Mouse (Mus musculus): ENCODE measurements around the gene Bche.

Gene Bche

GRCm38 (mm10) chr3:73708410-73708714 lies at the start of gene Bche:
Gene Bche (minus strand): TSS chr3:73708415.
- POLR2A ChIA-PET = interaction anchor here in 2 of 4 experiments (0.7 to 1.0 kb wide), 2 partner anchors 8 to 290 kb away, joined by 3 to 5 read pairs; no protein-coding TSS in a partner anchor
- CTCF ChIA-PET = interaction anchor here in 1 of 4 experiments (0.7 kb wide), 1 partner anchor 131 kb away, joined by 4 read pairs; no protein-coding TSS in a partner anchor

DNA sequence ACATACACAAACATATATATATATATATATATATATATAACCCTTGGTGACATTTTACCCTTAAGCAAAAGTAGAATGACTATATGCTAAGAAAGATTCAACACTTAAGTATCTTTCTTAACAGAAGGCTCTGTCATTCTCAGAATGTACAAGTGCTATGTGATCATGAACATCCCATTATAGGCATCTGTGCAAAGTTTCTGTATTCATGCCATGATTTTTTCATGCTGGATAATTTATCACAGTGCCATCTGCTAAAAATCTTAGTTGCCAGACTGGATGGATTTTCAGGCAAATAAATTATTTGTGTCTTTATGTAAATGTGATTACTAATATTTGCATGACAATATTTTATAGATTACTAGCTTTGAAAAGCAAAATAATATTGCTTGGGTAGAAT lies 33.8 kb upstream of the Bche start:
- ChIA-PET POLR2A (no interaction called here), CTCF (interaction anchor here in 2 of 4 experiments (0.7 to 1.0 kb wide), 2 partner anchors 10 kb away, joined by 3 read pairs; no protein-coding TSS in a partner anchor)

DNA sequence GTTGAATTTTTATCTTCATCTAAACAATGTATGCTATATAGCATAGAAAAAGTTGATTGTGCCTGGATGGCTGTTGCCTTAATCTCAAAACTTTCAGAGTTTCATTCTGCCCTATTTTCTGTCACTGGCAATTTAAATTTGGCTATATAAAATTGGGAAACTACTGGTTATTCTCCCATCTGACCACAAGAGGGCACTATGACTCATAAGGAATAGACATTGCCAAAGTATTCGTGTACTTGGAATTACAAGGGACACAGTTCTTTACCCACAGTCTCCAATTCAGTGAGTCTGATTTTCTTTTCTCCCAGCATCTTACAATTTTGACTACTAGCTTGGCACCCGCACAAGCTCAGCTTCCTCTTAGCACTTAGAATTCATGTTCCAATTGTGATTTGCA lies 23.5 kb upstream of the Bche start:
- POLR2A ChIA-PET = no interaction called here

DNA sequence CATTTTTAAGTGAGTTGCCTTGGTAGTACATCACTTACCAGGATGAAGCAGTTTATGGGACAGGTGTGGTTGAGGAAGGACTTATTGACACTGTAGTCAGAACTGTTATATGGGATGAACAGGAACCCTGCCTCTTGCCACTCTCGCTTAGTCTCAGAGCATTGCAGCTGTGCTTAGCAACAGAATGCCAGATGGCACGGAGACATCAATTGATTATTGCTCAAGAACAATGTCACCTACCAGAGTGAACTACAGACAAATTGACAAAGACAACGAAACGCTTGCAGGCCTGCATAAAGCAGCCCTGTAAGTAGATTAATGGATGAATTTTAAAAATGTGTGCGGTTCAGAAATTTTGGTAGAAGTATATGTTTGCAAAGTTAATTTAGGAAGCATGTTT lies 21.3 kb upstream of the Bche start:
- ChIA-PET POLR2A (no interaction called here), CTCF (no interaction called here)

More for the DNA sequence above, 23.5 kb upstream of the Bche start:
- CTCF ChIA-PET = interaction anchor here in 2 of 4 experiments (0.8 to 1.0 kb wide), 2 partner anchors 10 kb away, joined by 3 read pairs; no protein-coding TSS in a partner anchor

- CTCF ChIA-PET = no interaction called here
- POLR2A ChIA-PET = no interaction called here
These were observed 17.5 kb upstream of the Bche start for GRCm38 (mm10) chr3:73725711-73726110.

GRCm38 (mm10) chr3:73724869-73725268 lies 16.7 kb upstream of the Bche start:
- POLR2A ChIA-PET = no interaction called here
- CTCF ChIA-PET = interaction anchor here in 1 of 4 experiments (0.6 kb wide), 1 partner anchor 11 kb away, joined by 3 read pairs; no protein-coding TSS in a partner anchor

DNA sequence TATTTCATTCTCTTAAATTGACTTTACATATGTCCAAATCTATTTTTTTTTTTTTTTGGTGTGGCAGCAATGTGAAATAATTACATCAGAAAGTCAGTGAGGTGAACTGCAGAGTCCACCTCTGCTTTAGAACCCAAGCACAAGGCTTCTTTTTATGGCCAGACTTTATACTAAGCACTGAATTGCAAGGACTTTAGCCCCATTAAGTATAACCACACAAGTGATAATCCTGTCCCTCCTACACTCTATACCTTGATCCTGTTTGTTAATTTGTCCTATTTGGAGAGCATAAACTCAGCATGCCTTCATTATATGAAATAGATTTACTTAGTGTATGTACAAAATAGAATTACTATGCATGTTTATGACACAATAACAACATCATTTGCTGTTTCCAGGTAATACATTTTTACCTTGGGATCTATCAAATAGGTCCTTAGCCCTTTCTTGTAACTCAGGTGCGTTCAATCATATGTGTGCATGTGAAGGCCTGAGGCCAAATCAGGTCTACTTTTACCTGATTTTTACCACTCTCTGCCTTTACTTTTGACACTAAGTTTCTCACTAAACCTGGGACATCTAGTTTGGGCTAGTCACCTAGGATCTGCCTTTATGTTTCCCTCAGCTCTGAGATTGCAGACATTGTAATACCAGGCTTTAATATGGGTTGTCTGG lies 9.5 kb upstream of the Bche start:
- CTCF ChIA-PET = no interaction called here
- POLR2A ChIA-PET = no interaction called here

GRCm38 (mm10) chr3:73709871-73710270 lies 1.7 kb upstream of the Bche start:
- ChIA-PET POLR2A (no interaction called here), CTCF (no interaction called here)

DNA sequence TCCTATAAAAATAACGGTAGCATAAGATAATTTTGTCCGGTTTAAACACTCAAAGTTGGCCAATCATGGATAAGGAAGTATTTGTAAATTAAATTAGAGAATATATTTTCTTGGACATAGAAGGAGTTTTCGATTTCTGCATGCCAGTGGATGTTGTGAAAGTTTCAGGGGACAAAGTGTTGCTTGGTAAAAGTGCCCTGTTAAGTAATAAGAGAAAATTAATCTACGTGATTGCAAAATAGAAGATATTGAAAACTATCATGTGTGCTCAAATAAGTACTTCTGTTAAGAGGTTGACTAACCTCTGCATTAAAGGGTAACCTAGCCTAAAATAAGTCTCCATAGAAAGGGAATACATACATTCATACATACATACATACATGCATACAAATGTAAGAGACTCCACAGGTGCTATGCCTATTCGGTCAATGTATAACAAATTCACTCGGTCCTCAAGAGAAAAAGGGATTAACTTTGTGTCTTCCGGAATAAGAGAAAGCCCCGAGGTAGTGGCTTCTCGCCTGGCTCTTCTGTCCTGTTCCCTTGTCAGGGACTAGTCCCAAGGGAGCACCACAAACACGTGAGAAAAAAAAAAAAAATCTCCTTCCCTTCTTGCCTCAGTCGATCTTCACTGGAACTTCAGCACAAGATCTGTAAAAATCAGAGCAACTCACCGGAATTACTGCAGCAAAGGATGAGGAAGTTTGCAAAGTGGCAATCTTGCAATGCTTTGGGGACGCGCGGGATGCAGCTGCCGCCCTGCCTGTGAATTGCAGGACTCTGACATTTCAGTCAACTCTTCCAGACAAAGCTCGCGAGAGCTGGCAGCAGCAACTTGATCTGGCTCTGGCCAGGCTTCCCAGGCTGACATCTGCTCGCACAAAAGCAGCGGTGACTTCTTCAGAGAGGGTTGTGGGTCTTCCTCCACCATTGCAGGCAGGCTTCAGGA lies 480 bp downstream of the Bche start:
- ChIA-PET POLR2A (interaction anchor here in 2 of 4 experiments (0.7 to 1.0 kb wide), 2 partner anchors 9 to 291 kb away, joined by 3 to 5 read pairs; no protein-coding TSS in a partner anchor), CTCF (interaction anchor here in 1 of 4 experiments (0.7 kb wide), 1 partner anchor 130 kb away, joined by 4 read pairs; no protein-coding TSS in a partner anchor)

DNA sequence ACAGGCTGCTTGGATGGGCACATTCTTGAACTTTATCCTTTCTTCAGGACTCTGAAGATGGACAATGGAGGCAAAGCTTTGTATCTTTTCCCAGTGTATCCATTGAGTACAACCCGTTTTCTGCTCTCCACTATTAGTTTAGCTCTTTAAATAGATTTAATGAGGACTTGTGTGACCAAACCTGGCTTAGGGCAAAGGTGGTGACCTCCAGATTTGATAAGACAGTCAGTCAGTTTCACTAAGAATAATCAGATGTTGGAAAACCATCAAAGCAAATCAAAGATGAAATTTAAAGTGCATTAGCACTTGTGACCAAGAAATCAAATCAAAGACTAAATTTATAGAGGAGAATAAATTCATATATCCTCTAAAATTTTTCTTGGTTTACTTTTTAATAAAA lies 1.7 kb downstream of the Bche start:
- ChIA-PET POLR2A (no interaction called here), CTCF (no interaction called here)

- CTCF ChIA-PET = no interaction called here
- POLR2A ChIA-PET = no interaction called here
These were observed 9.3 kb downstream of the Bche start for GRCm38 (mm10) chr3:73698889-73699288.

GRCm38 (mm10) chr3:73673333-73673732 lies 34.9 kb downstream of the Bche start:
- ChIA-PET POLR2A (no interaction called here), CTCF (no interaction called here)

DNA sequence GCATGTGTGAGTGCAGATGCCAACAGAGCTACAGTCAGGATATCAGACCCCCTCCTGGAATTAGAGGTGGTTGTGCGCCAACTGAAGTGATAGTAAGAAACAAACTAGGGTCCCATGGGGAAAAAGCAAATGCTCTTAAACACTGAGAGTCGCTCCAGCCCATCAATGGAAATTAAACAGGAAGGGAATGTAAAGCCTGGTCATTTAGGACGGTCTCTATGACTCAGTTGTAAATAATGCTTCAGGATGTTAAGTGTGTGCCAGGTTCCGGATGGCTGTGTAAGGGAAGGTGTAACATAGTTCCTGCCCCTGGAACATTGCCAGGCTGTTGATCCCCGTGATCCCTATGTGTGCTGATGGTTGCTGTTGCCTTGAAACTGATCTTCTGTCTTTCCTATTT lies 40.0 kb downstream of the Bche start:
- POLR2A ChIA-PET = no interaction called here
- CTCF ChIA-PET = no interaction called here

DNA sequence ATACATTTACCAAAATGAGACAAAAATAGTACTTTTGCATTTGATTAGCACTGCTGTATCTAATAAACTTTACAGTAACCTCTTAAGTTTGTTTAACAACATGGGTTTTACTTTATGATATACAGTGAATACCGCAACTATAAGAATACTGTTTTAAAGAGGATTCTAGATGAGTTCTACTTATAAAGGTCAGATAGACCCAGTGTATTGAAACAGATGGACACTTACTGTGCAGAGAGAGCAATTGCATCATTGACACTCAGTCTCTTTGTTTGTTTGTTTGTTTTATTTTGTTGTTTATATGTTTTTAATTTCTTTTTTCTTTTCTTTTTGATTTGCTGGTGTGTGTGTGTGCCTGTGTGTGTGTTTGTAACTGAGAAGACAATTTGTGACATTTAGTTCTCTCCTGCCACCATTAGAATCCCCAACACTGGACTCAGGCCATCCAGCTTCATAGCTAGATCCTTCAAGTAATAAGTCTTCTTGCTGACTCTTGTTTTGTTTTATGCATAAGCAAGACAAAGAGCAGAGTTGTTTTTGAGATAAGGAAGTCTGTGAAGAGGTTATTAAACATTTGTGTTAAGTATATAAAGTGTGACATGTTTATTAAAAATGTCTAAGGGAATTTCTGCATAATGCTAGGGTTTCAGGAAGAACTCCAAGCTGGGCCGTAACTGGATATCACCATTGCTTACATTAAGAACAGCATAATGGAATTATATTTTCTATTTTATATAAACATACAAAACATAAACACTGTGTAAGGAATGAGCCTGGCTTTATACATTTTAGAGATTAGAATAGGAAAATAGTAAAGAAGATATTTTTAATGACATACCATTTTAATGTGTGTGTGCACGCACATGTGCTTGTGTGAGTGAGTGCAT lies 40.7 kb downstream of the Bche start:
- ChIA-PET POLR2A (no interaction called here), CTCF (no interaction called here)

DNA sequence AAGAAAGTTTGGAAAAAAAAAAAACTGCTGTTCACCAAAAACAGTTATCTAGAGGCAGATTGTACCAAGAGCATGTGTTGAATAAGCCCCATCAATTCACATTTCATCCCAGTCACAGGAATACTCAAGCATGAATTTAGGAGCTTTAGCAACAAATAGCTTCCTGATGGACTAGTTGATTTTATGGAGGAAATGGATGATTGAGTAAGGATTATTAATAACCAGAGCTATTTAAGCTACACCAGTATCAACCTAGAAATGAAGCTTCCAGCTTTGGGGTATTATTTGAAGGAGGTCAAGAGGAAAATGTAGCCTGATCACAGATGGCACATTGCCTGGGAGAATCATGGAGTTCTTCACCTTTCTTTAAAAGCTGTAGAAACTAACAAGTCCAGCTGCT lies 57.9 kb downstream of the Bche start:
- CTCF ChIA-PET = no interaction called here
- POLR2A ChIA-PET = no interaction called here

- CTCF ChIA-PET = no interaction called here
- POLR2A ChIA-PET = no interaction called here
These were observed 61.2 kb downstream of the Bche start for GRCm38 (mm10) chr3:73647064-73647463.

GRCm38 (mm10) chr3:73611421-73611820 lies 96.8 kb downstream of the Bche start:
- ChIA-PET CTCF (no interaction called here), POLR2A (no interaction called here)

GRCm38 (mm10) chr3:73591757-73592533 lies 116.3 kb downstream of the Bche start:
- ChIA-PET CTCF (no interaction called here), POLR2A (no interaction called here)

Data from embryonic stem cell, embryonic (primary cell).